Mouse (Mus musculus) olfactory bulb, adult 2 months (tissue): Measurements from ENCODE around the gene Fndc7. TPM values are rescaled to one million over a fixed set of nuclear protein-coding genes. Genes with fewer than 3 reads are reported as not detected.
"Not testable (repeated sequence)": the region's sequence is repeated elsewhere in the genome, so short reads cannot be mapped to it uniquely, and the experiment has no call there.

Source experiments
- H3K27ac ChIP-seq: fragments of 200-500 bp; 2 replicates; pipeline ENCODE4 v1.5.1; 2012; ENCODE audit warnings: low read depth, low read length; ENCODE audit not compliant: insufficient read depth
- H3K4me1 ChIP-seq: fragments of 200-500 bp; 2 replicates; pipeline ENCODE4 v1.6.1; 2012; ENCODE audit warnings: low read length; ENCODE audit not compliant: control insufficient read depth, insufficient read depth
- H3K4me3 ChIP-seq: fragments of 200-500 bp; 2 replicates; pipeline ENCODE4 v1.5.1; 2012; ENCODE audit warnings: mild to moderate bottlenecking, low read depth, low read length, moderate library complexity; ENCODE audit not compliant: insufficient read depth
- CTCF ChIP-seq: fragments of 200-500 bp; IDR thresholded peaks from 2 replicates; pipeline ENCODE4 v1.5.1; 2012; ENCODE audit warnings: low read depth, mild to moderate bottlenecking, low read length, moderate library complexity; ENCODE audit not compliant: insufficient read depth
- POLR2A ChIP-seq: fragments of 200-500 bp; IDR thresholded peaks from 2 replicates; pipeline ENCODE4 v1.6.1; 2012; ENCODE audit warnings: mild to moderate bottlenecking, low read depth, low read length, moderate library complexity; ENCODE audit not compliant: insufficient read depth
- WGBS: fragments of 180-500 bp; shearing (Covaris S2); methylation state at CpG from one replicate; pipeline ENCODE4 v1.1.7; 2018; 5-methylcytosine and 5-hydroxymethylcytosine counted together
- polyA plus RNA-seq: library from polyadenylated mRNA; stranded (reverse); fragments of >200 nt; gene quantifications from 2 replicates; pipeline ENCODE4 v1.2.4, GENCODE M21; 2012; ENCODE audit warnings: low replicate concordance; ENCODE audit not compliant: missing spikeins, insufficient read depth, insufficient read length

Fndc7 gene
- polyA plus RNA-seq, 1 experiment = not detected

DNA sequence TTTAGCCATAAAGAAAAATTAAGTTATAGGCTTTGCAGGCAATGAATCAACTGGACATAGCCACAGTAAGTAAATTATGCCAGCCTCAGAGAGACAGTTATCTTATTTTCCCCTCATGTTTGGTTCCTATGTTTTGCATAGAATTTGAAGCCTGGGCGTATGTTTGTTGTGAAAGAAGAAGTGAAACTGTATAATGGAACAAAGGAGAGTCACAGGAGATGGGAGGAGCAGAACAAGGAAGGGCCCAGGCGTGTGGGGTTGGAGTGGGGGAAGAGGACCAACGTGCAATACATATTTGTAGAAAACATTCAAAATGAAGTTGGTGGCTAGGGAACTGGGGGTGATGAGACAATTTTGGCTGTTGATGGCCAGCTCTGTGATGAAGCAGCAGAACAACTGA is 10.3 kb upstream of the Fndc7 start:
- H3K27ac ChIP-seq = no peak overlapping the region
- H3K4me1 ChIP-seq = no peaks in the 10 kb centered on the region
- TF ChIP-seq POLR2A = no peak
- TF ChIP-seq CTCF = no peak
- H3K4me3 ChIP-seq = no peak overlapping the region
- WGBS = 72% methylated on average over 3 of the region's 3 CpGs

DNA sequence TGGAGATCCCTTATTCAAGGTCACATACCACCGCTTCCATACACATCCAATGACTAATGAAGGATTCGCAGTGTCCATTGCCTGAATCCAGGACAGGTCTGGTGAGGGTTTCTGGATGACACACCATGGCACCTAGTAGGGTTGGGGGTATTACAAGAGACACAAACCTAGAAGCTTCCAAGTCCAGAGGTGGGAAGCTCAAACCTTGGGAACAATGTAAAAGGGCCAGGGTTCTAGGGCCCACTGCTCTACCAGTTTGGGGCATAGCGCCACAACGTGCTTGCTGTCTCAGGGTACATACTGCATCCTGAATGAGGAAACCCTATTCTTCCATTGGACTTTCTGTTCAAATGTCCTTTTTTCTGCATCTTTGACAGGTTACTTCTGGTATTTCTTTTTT is 8.8 kb upstream of the Fndc7 start:
- Histone ChIP-seq H3K27ac (no peak overlapping the region), H3K4me1 (no peaks in the 10 kb centered on the region), H3K4me3 (no peak overlapping the region)
- TF ChIP-seq POLR2A (no peak), CTCF (no peak)
- WGBS = 94% methylated on average over 4 of the region's 4 CpGs

DNA sequence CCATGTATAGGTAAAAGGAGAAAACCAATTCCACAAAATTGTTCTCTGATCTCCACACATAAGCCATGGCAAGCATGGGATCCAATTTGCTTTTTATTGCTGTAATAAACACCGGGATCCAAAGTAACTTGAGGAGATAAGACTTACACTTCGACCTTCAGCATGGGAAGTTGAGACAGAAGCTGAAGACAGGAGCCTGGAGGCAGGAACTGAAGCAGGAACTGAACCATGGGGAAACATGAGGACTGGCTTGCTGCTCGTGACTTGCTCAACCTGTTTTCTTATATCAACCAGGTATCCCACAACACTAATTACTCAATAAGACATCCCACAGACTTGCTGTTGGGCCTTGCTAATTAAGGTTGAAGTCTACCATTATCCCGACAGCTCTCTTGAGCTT is 3.1 kb upstream of the Fndc7 start:
- no peak overlapping the region for H3K27ac ChIP-seq
- no peak overlapping the region for H3K4me3 ChIP-seq
- no peaks in the 10 kb centered on the region for H3K4me1 ChIP-seq
- WGBS = 71% methylated on average over 4 of the region's 4 CpGs
- TF ChIP-seq POLR2A = no peak
- TF ChIP-seq CTCF = no peak

DNA sequence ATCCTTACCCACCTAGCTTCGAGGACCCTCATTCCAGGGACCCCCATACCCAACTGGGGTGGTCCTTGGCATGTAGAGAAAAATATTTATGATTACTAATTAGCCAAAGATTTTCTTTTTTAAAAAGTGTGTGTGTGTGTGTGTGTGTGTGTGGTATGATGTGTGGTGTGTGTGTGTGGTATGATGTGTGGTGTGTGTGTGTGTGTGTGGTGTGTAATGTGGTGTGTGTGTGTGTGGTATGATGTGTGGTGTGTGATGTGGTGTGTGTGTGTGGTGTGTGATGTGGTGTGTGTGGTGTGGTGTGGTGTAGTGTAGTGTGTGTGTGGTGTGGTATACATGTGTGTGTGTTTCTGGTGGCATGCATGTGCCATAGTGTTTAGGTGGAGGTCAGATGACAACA is 2.3 kb upstream of the Fndc7 start:
- H3K27ac ChIP-seq = no peak overlapping the region
- WGBS = 65% methylated on average over 1 of the region's 1 CpGs
- TF ChIP-seq POLR2A (no peak), CTCF (no peak)
- no peaks in the 10 kb centered on the region for H3K4me1 ChIP-seq
- H3K4me3 ChIP-seq = no peak overlapping the region

DNA sequence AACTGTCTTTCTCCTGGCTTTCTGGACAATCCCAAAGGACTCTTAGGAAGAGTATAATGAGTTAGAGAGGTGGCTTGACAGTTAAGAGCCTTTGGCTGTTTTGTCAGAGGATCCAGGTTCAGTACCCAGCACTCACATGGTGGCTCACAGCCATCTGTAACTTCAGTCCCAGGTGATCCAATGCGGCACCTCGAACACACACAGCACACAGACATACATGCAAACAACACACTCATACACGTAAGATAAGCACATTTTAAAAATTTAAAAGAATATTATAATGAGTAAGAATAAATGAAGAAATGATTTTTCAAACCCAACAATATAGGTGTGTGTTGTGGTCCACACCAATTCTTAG is 2.2 kb downstream of the Fndc7 start:
- no peak for TF ChIP-seq CTCF
- no peak for TF ChIP-seq POLR2A
- peaks cover 6% of the 10 kb centered on the region for H3K4me1 ChIP-seq
- no peak overlapping the region for H3K27ac ChIP-seq
- WGBS = 97% methylated on average over 3 of the region's 3 CpGs
- H3K4me3 ChIP-seq = no peak overlapping the region

DNA sequence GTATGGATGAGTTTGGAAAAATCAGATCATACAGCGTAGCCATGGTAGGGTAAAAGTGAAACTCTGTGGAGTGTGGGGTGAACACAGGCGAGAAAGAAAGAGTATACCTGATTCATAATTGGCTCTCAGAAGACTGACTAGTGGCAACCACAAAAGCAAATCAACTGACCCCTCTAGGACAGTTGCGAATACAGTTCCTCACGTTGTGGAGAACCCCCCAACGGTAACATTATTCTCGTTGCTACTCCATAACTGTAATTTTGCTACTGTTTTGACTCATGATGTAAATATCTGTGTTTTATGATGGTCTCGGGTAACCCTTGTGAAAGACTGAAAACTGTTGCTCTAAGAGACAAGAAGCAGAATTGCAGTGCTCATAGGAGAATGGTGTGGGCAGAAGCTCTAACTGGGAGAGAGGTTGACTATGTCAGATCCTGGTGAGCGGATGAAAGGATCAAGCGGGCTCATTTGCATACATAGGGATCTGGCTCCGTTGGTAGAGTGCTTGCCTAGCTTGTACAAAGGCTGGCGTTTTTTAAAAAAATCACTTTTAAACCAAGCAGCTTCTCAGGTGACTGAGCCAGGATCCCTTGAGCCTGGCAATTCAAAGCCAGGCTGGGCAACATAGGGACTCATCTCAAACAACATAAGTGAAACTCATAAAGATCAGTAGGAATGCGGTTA is 2.7 kb downstream of the Fndc7 start:
- no peak overlapping the region for H3K4me3 ChIP-seq
- H3K27ac ChIP-seq = no peak overlapping the region
- 73% methylated on average over 12 of the region's 12 CpGs for WGBS
- H3K4me1 ChIP-seq = peaks cover 6% of the 10 kb centered on the region
- TF ChIP-seq POLR2A (no peak), CTCF (no peak)

DNA sequence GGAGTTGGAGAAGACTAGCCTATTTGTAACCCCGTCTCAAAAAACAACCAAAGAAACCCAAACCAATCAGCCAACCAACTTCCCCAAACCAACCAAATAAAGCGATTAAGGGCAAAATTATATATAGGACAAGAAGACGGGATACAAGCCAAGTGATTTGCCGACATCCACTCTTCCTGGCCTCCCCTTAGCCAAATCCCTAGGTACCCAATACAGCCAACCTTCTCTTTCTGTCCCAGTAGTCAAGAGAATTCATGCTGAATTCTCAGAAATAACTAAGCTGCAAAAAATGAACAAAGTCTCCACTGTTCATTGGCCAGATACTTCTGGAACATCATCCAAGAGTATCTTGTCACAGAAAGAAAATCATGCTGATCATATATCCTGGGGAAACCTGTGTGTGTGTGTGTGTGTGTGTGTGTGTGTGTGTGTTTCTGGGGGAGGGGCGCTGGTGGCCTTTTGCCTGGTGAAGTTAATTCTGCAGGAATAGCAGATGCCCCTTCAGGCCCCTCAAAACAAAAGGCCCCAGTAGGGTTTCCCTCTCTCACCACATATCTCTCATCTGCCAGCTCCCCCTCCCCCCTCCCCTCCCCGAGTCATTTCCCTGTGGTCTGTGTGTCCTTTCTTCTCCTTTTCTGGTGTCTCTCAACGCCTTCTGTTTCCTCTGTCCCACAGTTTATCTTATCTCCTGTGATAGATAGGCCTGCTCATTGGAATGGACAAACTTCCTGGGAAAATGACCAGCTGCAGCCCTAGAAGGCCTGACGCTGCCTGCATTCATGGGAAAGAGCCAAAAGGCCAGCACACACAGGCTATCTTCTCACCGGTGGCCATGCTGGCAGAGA is 3.9 kb downstream of the Fndc7 start:
- no peak for TF ChIP-seq POLR2A
- WGBS = 75% methylated on average over 8 of the region's 9 CpGs
- no peak overlapping the region for H3K27ac ChIP-seq
- H3K4me3 ChIP-seq = no peak overlapping the region
- peaks cover 12% of the 10 kb centered on the region for H3K4me1 ChIP-seq

DNA sequence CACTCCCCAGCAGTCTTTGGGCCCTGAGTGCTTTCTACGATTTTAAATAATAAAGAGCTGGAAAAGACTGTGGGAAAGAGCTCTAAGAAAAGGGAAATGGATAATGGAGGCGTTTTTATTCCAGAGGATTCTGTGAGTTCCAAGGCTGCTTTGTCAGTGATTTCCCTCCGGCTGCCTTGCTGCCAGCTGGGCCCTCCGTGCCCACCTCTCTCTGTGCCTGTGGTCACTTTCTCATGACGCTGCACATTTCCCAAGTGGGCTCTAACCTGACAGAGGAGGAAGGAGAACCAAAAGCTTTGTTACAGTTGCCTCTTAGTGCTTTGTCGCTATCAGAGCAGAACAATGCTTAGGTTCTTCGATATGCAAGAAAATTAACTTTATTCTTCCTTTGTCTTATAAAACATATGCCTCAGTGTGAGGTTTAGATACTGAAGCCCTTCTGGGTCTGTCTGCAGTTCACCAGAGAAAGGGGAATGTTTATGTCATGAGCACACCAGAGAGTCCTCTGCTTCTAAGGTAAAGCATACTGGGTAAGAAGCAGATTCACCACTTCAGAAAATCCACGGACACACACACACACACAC is 5.0 kb downstream of the Fndc7 start:
- Histone ChIP-seq H3K27ac (no peak overlapping the region; the same call in 1 of the 2 replicates), H3K4me1 (peaks cover 19% of the 10 kb centered on the region), H3K4me3 (no peak overlapping the region)
- TF ChIP-seq POLR2A (no peak), CTCF (no peak)
- WGBS = 34% methylated on average over 8 of the region's 8 CpGs

DNA sequence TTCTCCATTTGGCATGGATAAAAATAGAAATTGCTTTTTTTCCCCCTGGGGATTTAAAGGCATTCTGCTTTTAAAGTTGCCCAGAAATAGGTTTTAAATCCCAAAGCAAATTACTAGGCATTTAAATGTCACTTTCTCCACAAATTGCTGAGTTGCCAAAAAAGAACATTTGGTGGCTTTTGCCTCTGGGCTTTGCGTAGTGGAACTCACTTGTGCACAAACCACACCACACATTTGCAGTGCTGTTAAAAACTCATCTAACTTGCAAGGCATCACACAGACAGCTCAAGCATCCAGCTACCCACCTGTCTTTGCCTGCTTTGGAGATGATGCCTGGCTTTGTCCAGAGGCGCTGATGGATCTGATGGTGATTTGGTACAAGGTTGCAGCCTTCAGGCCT is 6.7 kb downstream of the Fndc7 start:
- Histone ChIP-seq H3K4me3 (no peak overlapping the region), H3K27ac (peak overlapping the region; percentile 32), H3K4me1 (peaks cover 24% of the 10 kb centered on the region)
- 61% methylated on average over 2 of the region's 2 CpGs for WGBS
- TF ChIP-seq CTCF (no peak), POLR2A (no peak)

DNA sequence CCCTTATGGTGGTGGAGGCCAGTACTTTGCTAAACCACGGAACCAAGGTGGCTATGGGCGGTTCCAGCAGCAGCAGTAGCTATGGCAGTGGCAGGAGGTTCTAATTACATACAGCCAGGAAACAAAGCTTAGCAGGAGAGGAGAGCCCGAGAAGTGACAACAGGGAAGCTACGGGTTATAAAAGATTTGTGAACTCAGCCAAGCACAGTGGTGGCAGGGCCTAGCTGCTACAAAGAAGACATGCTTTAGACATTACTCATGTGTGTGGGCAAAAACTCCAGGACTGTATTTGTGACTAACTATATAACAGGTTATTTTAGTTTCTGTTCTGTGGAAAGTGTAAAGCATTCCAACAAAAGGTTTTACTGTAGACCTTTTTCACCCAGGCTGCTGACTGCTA is 7.9 kb downstream of the Fndc7 start:
- Histone ChIP-seq H3K4me1 (peaks cover 24% of the 10 kb centered on the region), H3K27ac (peak overlapping the region; percentile 72; the same call in 1 of the 2 replicates)
- WGBS = 20% methylated on average over 4 of the region's 4 CpGs
- H3K4me3 ChIP-seq = not testable (repeated sequence)
